Mouse (Mus musculus) E14TG2a.4 (cell line): ENCODE measurements at regions not wholly inside any gene's neighbourhood (a gene's known extent, or its start where the extent isn't known, plus 50 kb on each side); places are given as distances from the start of the nearest gene placed in this dataset.
"Not testable (repeated sequence)": the region's sequence is repeated elsewhere in the genome, so short reads cannot be mapped to it uniquely, and the experiment has no call there.

Experiments
- H3K27me3 ChIP-seq: 2 replicates; pipeline ENCODE4 v1.6.1; 2014; ENCODE audit warnings: low read length, control low read depth; ENCODE audit not compliant: insufficient read depth
- H3K36me3 ChIP-seq: 2 replicates; pipeline ENCODE4 v1.6.1; 2014; ENCODE audit warnings: low read length, control low read depth; ENCODE audit not compliant: insufficient read depth
- H3K4me1 ChIP-seq: replicated peaks from 2 replicates; pipeline ENCODE4 v1.6.1; 2014; ENCODE audit warnings: low read depth, low read length, control low read depth
- H3K4me3 ChIP-seq: replicated peaks from 2 replicates; pipeline ENCODE4 v1.5.1; 2014; ENCODE audit warnings: mild to moderate bottlenecking, low read length
- H3K9me3 ChIP-seq: 2 replicates; pipeline ENCODE4 v1.6.1; 2014; ENCODE audit warnings: low read length, control low read depth
- CTCF ChIP-seq: conservative IDR thresholded peaks from 2 replicates; pipeline ENCODE4 v1.5.1; 2014; ENCODE audit warnings: low read length
- NANOG ChIP-seq: IDR thresholded peaks from 2 replicates; pipeline ENCODE4 v1.6.1; 2014; ENCODE audit warnings: borderline replicate concordance, low read length, mixed read lengths
- POU5F1 ChIP-seq: IDR thresholded peaks from 2 replicates; pipeline ENCODE4 v1.6.1; 2014; ENCODE audit warnings: low read length, borderline replicate concordance

DNA sequence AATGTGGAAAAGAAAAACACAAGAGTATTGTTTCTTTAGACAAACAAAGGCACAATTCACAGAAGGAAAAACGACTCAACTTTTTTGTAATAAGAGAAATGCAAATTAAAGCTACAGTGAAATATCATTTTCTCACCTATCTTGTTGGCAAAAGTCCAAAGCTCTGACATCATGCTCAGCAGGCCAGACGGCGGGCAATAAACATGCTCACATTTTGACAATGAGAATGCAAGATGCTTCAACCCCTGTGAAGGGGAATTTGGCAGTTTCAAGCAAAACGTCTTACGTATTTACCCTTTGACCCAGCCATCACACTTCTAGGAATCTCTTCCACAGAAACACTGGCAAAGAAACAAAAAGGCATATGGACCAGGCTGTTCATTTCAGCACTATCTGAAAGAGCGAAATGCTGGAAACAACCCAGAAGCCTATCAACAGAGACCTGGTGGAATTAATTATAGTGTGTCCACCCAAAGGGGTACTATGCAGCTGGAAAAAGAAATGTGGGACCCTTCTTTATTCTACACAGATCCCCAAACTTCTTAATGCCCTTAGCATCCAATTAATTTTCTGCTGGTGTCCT is 203.4 kb upstream of the 2610301B20Rik start:
- H3K9me3 ChIP-seq: no peaks in the 10 kb centered on the region
- no peaks in the 10 kb centered on the region for H3K36me3 ChIP-seq
- H3K4me1 ChIP-seq: no peaks in the 10 kb centered on the region
- TF ChIP-seq NANOG (no peak), POU5F1 (no peak), CTCF (no peak)
- no peak overlapping the region for H3K4me3 ChIP-seq
- H3K27me3 ChIP-seq: no peaks in the 10 kb centered on the region

DNA sequence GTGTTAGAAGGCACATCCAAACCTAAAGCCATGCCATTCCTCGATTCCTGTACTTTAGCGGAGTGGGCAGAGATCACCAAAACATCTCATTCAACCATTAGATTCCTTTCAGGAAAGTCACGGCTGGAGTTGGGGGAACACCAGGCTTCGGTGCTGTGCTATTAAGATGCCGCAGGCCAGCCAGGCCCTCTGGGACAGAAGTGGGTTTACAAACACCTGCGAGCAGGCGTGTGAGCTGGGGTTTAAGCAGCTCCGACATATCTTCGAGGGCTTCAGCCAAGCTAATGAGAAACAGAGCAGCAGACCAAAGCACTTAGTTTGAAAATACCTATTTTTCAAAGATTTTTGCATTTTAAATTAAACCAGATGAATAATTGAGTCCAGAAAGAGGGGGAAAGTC is 183.2 kb upstream of the 2610301B20Rik start:
- Histone ChIP-seq H3K4me3 (no peak overlapping the region), H3K27me3 (0 out of 2 replicates have a peak, but pooled peaks cover 6% of the 10 kb centered on the region), H3K4me1 (peaks cover 9% of the 10 kb centered on the region), H3K9me3 (no peaks in the 10 kb centered on the region), H3K36me3 (no peaks in the 10 kb centered on the region)
- TF ChIP-seq NANOG: no peak
- no peak for TF ChIP-seq CTCF
- TF ChIP-seq POU5F1: no peak

DNA sequence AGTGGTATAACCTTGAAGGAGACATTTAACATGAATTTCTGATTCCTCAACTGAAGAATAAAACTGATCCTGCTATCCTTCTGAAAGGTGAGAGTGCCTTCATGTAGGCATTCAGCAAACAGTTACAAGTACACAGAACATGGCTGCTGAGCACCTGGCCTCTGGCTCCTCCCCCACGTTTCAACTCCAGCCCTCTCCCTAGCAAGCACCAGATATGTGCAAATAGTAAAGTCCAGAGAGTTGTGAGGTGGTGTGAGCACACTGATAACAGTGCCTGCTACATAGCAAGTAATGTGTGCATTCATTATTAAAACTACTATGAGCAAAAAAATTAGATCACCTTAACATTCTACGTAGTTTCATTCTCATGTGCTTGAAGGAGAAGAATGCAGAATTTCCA is 181.4 kb upstream of the 2610301B20Rik start:
- Histone ChIP-seq H3K4me1 (peaks cover 9% of the 10 kb centered on the region), H3K9me3 (no peaks in the 10 kb centered on the region), H3K4me3 (no peak overlapping the region), H3K27me3 (0 out of 2 replicates have a peak, but pooled peaks cover 6% of the 10 kb centered on the region), H3K36me3 (no peaks in the 10 kb centered on the region)
- TF ChIP-seq NANOG (no peak), CTCF (no peak), POU5F1 (no peak)

DNA sequence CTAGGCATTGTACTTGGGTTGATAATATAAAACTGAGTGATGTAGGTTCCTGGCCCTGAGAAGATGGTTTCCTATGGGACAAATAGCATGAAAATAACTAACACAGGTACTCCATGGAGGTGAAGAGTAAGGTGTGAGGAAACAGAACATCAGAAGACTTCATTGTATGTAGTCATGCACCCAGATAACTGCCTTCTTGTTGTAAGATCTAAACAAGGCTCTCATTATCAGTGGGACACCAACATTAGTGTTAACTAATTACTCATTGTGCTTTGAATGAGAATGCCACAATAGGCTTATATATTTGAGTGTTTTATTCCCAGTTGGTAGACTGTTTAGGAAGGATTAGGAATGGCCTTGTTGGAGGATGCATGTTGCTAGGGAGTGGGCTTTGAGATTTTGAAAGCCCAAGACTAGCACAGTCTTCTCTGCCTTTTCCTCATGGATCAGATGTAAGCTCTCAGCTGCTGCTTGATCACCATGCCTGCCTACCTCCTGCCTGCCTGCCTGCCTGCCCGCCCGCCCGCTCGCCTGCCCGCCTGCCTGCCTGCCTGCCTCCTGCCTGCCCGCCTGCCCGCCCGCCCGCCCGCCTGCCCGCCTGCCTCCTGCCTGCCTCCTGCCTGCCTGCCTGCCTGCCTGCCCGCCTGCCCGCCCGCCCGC is 180.7 kb upstream of the 2610301B20Rik start:
- Histone ChIP-seq H3K9me3 (no peaks in the 10 kb centered on the region), H3K36me3 (no peaks in the 10 kb centered on the region), H3K4me3 (peak overlapping the region; percentile 76), H3K27me3 (0 out of 2 replicates have a peak, but pooled peaks cover 6% of the 10 kb centered on the region), H3K4me1 (peaks cover 9% of the 10 kb centered on the region)
- no peak for TF ChIP-seq CTCF
- TF ChIP-seq NANOG: no peak
- no peak for TF ChIP-seq POU5F1

DNA sequence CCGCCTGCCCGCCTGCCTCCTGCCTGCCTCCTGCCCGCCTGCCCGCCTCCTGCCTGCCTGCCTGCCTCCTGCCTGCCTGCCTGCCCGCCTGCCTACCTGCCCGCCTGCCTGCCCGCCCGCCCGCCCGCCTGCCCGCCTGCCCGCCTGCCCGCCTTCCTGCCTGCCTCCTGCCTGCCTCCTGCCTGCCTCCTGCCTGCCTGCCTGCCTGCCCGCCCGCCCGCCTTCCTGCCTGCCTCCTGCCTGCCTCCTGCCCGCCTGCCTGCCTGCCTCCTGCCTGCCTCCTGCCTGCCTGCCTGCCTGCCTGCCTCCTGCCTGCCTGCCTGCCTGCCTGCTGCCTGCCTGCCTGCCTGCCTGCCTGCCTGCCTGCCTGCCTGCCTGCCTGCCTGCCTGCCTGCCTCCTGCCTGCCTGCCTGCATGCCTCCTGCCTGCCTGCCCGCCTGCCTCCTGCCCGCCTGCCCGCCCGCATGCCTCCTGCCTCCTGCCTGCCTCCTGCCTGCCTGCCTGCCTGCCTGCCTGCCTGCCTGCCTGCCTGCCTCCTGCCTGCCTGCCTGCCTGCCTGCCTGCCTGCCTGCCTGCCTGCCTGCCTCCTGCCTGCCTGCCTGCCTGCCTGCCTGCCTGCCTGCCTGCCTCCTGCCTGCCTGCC is 180.1 kb upstream of the 2610301B20Rik start:
- H3K4me3 ChIP-seq: peak overlapping the region; percentile 77
- H3K9me3 ChIP-seq, H3K27me3 ChIP-seq, H3K36me3 ChIP-seq, H3K4me1 ChIP-seq: not testable (repeated sequence)

DNA sequence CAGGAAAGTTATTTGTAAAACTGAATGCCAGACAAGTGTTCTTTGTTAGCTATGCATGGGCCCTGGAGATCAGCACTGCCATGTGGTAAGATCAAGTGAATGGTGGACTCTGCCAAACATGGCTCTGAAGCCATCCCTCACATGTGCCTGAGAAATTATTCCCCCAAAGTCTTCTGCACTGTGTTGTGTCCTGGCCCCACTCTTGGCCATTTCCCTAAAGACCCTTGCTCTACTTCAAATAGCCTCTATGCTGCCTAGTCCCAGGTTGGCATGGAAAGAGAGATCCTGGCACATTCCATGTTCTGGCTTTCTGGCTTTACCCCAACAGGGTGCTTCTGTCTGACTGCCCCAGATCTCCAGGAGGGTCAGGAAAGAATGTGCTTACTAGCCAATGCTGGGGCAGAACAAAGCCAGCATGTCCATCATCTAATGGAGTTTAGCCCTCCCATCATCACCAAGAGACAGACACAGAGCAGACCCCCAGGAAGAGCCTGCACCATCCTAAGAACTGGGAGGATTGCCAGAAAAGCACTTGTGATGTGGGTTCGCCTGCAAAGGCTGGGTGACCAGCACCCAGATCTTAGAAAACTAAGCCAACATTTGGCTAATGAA is 177.0 kb upstream of the 2610301B20Rik start:
- Histone ChIP-seq H3K9me3 (no peaks in the 10 kb centered on the region), H3K4me3 (no peak overlapping the region), H3K36me3 (no peaks in the 10 kb centered on the region), H3K4me1 (peaks cover 9% of the 10 kb centered on the region), H3K27me3 (no peaks in the 10 kb centered on the region)
- TF ChIP-seq CTCF: no peak
- TF ChIP-seq POU5F1: no peak
- no peak for TF ChIP-seq NANOG

DNA sequence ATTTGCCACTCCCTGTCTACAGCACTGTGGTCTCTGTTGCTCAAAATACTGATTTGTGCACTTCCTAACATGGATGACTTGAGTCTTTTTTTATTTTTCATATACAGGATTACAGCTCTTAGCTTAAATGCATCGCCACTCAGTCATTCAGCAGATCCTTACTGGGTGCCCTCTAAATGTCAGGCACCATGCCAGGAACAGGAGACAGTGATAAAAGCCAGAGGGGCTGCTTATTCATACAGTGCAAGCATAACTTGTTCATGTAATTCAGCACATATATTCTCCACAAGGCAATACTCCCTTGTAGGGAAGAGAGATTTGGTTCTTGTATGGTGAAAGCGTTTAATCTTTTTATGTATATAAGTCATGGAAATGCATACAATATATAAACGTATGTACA is 175.7 kb upstream of the 2610301B20Rik start:
- no peaks in the 10 kb centered on the region for H3K27me3 ChIP-seq
- H3K4me3 ChIP-seq: no peak overlapping the region
- H3K36me3 ChIP-seq: no peaks in the 10 kb centered on the region
- H3K9me3 ChIP-seq: no peaks in the 10 kb centered on the region
- peaks cover under 1% of the 10 kb centered on the region for H3K4me1 ChIP-seq
- TF ChIP-seq POU5F1 (no peak), CTCF (no peak), NANOG (no peak)

DNA sequence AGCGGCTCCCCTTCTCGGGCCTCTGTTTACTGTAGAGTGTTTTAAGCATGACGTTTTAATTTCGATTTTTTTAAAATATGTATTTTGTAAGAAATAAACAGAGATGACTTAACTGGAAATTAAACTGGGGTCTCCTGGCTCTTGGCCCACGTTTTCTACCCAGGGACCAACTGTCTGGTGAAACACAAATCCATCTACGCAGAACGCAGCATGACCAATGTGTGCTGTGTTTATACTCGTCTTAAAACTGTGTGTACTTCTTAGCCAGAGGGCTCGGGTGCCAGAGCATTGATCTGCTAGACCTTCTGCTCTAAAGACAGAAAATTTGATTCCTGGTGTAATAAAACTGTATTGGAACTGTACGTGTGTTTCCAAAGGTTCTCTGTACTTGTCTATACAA is 172.8 kb upstream of the 2610301B20Rik start:
- Histone ChIP-seq H3K4me3 (no peak overlapping the region), H3K4me1 (no peaks in the 10 kb centered on the region), H3K27me3 (no peaks in the 10 kb centered on the region), H3K9me3 (no peaks in the 10 kb centered on the region), H3K36me3 (no peaks in the 10 kb centered on the region)
- no peak for TF ChIP-seq POU5F1
- TF ChIP-seq CTCF: no peak
- TF ChIP-seq NANOG: no peak

DNA sequence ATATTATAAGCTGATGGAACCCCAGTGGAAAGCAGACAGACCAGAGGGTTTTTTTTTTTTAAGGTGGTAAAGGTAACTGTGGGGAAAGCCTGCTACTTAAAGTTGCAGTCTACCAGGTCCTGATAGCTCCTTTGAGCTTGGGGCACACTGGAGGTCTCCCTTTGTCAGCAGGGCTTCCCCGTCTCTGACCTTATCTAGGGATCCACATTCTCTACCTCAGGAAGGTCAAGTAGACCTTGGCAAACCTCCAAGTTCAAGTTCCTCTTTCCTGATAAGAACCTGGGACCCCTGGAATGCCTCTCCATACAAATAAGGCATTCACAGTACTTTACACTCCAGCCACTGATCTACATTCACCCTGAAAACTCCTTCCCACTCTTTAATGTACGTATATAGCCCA is 171.1 kb upstream of the 2610301B20Rik start:
- Histone ChIP-seq H3K36me3 (no peaks in the 10 kb centered on the region), H3K4me1 (no peaks in the 10 kb centered on the region), H3K9me3 (no peaks in the 10 kb centered on the region), H3K27me3 (no peaks in the 10 kb centered on the region), H3K4me3 (no peak overlapping the region)
- no peak for TF ChIP-seq NANOG
- no peak for TF ChIP-seq POU5F1
- TF ChIP-seq CTCF: no peak
